In the genomic region with DNA sequence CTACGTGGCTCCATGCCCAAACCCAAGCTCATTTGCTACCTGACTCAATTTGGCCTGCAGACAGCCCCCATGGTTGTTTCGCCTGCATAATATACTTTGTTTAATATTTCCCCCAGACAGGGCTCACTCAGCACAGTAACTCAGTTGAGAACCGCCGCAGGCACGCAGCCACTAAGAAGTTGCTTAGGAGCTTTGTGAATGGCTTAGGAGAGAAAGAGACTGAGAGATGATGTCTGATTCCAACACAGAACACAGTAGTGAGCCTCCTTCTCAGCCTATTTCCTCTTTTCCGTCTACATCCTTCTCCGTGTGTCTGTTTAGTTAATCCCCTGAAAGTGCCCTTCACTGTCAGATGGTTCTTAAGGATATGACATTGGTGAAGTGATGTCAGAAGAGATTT, we compare ENCODE assay signal across 23 mouse cellular contexts.
"Had no signal": no experiment of that assay in that cellular context is flagged by ENCODE, and none has a peak within 500 bp of the region (broad histone marks: within the 10 kb centered on the region; RNA-seq: fewer than 3 reads in every experiment).

No protein-coding gene starts in this region.

- H3K36me3 ChIP-seq: intestine, embryonic 15.5 days; kidney, embryonic 15.5 days; limb, embryonic 12.5 days; liver, embryonic 12.5 days; liver, embryonic 15.5 days; lung, embryonic 15.5 days; midbrain, embryonic 12.5 days; neural tube, embryonic 12.5 days; neural tube, embryonic 15.5 days had no signal

- DNase-seq: kidney, adult 11 months; kidney, adult 8-10 months; kidney, postnatal 10 days; kidney, postnatal 36 days; layer of hippocampus, postnatal 36 days; liver; lung, adult 18-20 months; lung, postnatal 10 days; lung, postnatal 36 days; right cerebral cortex, postnatal 25 days; thymus, adult 18-20 months; thymus, postnatal 36 days had no signal

- H3K9ac ChIP-seq: intestine, embryonic 15.5 days; kidney, embryonic 15.5 days; limb, embryonic 12.5 days; liver, embryonic 12.5 days; liver, embryonic 15.5 days; lung, embryonic 15.5 days; midbrain, embryonic 12.5 days; neural tube, embryonic 12.5 days; neural tube, embryonic 15.5 days had no signal

- H3K4me2 ChIP-seq: intestine, embryonic 15.5 days; kidney, embryonic 15.5 days; limb, embryonic 12.5 days; liver, embryonic 12.5 days; liver, embryonic 15.5 days; lung, embryonic 15.5 days; midbrain, embryonic 12.5 days; neural tube, embryonic 12.5 days; neural tube, embryonic 15.5 days had no signal

- H3K9me3 ChIP-seq: intestine, embryonic 15.5 days; kidney, embryonic 15.5 days; limb, embryonic 12.5 days; liver, embryonic 12.5 days; liver, embryonic 15.5 days; lung, embryonic 15.5 days; midbrain, embryonic 12.5 days; neural tube, embryonic 12.5 days; neural tube, embryonic 15.5 days had no signal

- H3K4me3 ChIP-seq: intestine, embryonic 15.5 days; kidney, embryonic 15.5 days; left cerebral cortex, adult 2 months; limb, embryonic 12.5 days; liver, embryonic 12.5 days; liver, embryonic 15.5 days; lung, embryonic 15.5 days; megakaryocyte, embryonic 14.5 days; midbrain, embryonic 12.5 days; neural tube, embryonic 12.5 days; neural tube, embryonic 15.5 days had no signal

- H3K27me3 ChIP-seq: intestine, embryonic 15.5 days; kidney, embryonic 15.5 days; limb, embryonic 12.5 days; liver, embryonic 12.5 days; liver, embryonic 15.5 days; lung, embryonic 15.5 days; megakaryocyte, embryonic 14.5 days; midbrain, embryonic 12.5 days; neural tube, embryonic 12.5 days; neural tube, embryonic 15.5 days had no signal

- H3K4me1 ChIP-seq: intestine, embryonic 15.5 days; kidney, embryonic 15.5 days; limb, embryonic 12.5 days; liver, embryonic 12.5 days; liver, embryonic 15.5 days; lung, embryonic 15.5 days; megakaryocyte, embryonic 14.5 days; neural tube, embryonic 12.5 days; neural tube, embryonic 15.5 days had no signal

- H3K27ac ChIP-seq: intestine, embryonic 15.5 days; kidney, embryonic 15.5 days; left cerebral cortex, adult 2 months; limb, embryonic 12.5 days; liver, embryonic 12.5 days; liver, embryonic 15.5 days; lung, embryonic 15.5 days; neural tube, embryonic 12.5 days; neural tube, embryonic 15.5 days had no signal

- ATAC-seq: intestine, embryonic 15.5 days; liver, embryonic 12.5 days had no signal
